Mouse (Mus musculus) gastrocnemius, postnatal 14 days (tissue): Measurements from ENCODE around the gene Ric3. TPM values are rescaled to one million over a fixed set of nuclear protein-coding genes. Genes with fewer than 3 reads are reported as not detected.

ENCODE experiments used
- DNase-seq: peaks from one replicate; pipeline ENCODE4 v3.0.0; 2021; ENCODE audit warnings: mixed read lengths
- intact Hi-C: fragments of 180-260 bp; cut with DNase I; formaldehyde crosslinking; loops from one replicate; pipeline ENCODE4 v1.15.1; 2025; ENCODE audit warnings: low total_unique reads
- total RNA-seq, 2 experiments: library from RNA; stranded (reverse); gene quantifications; 2 replicates each; pipeline ENCODE4 v1.2.3; 2021

Ric3 gene
- total RNA-seq, 2 experiments from 2014 or later, result 1.5 to 1.7 TPM

DNA sequence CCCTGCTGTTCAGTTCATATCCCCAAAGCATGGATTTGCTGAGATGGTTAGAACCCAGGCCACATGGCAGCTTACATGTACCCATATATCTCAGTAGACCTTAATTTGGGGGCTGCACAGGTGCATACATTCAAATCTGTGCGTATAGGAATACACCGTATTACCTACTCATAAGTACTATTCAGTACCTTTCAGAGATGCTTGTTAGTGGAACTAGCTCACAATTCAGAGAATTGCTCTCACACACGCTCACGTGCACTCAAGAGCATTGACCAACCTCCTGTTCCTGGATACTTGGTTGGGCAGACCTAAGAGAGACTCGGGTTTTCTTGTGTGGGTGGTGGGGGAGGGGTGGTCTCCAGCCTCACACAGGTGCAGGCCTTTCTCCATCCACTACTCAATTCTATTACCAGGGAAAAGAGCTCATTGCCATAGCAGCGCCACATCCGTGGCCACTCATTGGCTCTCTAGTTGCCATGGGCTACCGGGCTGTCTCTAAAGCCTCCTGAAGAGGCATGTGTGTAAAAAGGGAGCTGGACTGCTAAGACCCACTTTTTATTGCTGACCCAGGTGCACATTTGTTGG lies 71.4 kb downstream of the Ric3 start:
- DNase-seq, result no peak
- intact Hi-C loops, result no loop called here

DNA sequence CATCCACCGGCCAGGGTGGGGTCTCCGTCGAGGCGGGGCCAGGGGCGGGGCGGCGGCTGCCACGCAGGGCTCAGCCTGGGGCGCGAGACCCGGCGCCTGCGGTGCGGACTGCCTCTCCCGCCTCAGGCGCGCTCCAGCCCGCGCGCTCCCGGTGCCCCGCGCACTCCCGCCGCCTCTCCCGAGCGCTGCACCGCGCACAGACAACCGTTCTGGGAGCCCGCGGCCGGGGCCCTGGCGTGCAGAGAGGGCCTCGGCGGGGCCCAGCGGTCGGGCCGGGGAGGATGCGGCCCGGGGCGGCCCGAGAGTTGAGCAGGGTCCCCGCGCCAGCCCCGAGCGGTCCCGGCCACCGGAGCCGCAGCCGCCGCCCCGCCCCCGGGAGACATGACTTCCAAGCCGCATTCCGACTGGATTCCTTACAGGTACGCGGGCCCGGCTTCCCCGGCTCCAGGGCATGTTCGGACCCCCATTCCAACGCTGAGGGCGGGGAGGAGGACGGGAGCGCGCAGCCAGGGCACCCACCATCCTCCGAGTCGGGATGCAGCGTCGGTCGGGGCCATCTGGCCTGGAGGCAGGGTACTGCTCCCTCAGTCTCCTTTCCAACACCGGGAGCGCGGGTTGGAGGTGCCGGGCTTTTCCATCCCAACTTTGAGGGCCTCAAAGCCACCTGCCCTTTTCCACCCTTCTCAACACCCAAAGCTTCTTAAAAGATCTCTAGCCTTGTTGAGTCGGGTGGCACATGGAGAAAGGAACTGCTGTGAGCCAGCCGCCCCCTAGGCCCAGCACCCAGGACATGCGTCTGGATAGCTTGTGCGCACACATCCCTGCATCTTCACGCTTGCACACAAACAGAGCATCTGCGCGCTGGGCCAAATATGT lies 72.2 kb downstream of the Ric3 start:
- intact Hi-C loops, result no loop called here
- no peak for DNase-seq

DNA sequence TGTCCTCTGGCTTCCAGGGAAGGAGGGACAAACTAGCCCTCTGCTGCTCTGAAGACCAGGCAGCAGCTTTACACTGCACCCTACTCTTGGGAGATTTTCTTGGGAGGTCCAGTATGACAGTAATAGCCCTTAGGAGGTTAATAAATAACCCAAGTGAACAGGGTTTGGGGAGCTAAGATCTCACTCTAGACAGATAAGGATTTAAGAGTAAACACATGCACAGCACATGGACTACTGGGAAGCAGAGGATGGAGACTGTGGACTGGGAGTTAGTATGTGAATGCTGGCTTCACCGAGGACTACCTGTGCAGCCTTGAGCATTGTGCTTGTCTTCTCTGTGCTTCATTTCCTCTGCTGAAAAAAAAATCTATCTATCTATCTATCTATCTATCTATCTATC lies 73.9 kb downstream of the Ric3 start:
- intact Hi-C loops, result loop anchor here (10.0 kb wide), 1 partner anchor 1254 kb away; the partner anchor contains the start of gene Cyb5r2
- no peak for DNase-seq

DNA sequence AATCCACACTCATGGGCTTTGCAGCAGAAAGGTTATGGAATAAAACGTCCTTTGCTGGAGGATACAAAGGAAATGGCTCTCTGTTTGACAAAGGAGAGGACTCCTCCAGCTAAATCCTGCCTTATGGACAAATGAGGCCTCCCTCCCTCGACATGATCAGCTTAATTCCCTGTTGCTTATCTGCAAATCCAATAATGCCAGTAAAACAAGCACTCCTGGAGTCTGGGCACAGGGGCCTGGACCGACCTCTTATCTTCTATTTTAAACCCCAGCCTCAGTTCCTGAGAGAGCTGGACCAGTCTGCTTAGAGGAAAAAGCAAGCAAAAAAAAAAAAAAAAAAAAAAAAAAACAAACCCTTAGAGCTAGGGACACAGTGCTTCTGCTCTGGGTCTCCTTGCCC lies 79.5 kb downstream of the Ric3 start:
- intact Hi-C loops, result loop anchor here (10.0 kb wide), 1 partner anchor 1249 kb away; the partner anchor contains the start of gene Cyb5r2

DNA sequence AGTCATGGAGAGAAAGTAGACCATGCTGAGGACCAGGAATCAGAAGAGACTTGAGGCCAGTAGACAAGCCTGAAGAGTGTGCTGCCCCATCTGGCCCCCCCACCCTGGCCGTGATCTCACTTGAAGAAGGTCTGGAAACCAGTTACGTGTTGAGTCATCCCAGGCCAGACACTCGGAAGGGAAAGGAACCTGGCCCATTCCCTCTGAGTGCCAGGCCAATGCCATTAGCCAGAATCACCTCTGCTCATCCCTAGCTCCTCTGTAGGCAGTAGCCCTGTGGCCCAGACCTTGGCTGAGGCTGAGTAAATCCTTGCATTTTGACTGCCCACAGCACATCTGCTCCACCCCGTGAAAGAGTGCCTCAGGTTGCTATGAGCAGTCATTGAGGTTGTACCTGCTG lies 81.2 kb downstream of the Ric3 start:
- intact Hi-C loops, result loop anchor here (10.0 kb wide), 1 partner anchor 1247 kb away; the partner anchor contains the start of gene Cyb5r2
- DNase-seq, result no peak

More for the DNA sequence above, 79.5 kb downstream of the Ric3 start:
- DNase-seq, result no peak

DNA sequence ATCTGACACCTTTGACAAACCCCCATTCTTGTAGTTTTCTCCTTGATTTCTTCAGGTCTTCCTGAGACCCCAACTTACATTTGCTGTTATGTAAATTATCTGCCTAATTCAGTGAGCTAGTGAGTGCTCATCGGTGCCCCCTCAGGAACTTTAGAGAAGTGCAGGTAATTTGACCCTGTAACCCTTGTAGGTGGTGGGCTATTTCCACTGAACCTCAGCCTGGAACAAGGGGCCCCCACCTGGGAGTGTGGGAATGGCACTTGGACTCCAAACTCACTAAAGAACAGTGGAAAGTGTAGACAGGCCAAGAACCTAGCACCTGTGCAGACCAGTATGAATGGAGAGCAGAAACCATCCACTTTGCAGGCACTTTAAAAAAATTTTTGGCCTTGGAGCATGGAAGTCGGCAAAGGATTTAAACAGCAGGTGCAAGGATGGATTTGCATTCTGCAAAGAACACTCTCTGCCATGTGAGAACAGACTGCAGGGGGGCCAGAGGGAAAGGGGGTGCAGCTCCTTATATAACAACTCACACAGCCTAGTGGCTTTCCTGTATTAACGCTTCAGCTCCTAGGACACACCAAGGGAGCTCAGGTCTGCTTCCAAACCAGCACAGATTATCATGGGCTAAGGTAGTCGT lies 82.7 kb downstream of the Ric3 start:
- intact Hi-C loops, result loop anchor here (10.0 kb wide), 1 partner anchor 1246 kb away; the partner anchor contains the start of gene Cyb5r2
- no peak for DNase-seq

DNA sequence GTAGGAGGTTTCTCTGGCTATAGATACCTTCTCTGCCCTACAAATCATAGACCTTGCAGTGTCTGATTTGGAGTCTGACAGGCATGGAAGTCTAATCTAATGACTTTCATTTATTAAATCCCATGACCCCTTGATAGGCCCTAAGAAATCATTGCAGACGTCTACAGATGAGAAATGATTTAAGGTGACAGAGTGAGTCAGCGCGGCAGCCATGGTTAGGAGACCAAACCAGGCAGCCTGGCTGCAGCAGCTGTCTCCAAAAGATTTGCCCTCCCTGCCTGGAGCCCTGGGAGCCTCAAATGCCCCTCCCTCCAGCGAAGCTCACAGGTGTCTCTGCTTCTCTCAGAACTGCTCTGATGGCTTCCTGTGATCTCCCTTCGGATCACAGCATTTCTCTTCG lies 87.0 kb downstream of the Ric3 start:
- no peak for DNase-seq
- intact Hi-C loops, result no loop called here

DNA sequence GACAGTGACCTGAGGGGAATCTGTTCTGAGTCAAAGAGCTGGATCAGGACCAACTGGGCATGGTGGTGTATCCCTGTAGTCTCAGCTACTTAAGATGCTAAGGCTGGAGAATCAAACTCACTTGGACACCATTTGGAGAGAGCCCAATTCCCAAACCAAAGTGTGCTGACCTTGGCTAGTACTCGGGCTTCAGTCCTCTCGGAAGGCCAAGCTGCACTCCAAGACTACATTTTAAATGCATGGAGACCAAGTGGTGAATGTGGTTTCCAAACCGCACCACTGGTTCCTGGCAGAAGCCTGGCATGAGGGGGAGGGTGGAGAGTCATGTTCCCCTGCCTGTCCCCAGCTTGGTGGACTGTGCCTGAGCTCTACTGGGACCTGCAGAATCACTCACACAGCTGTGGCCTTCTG lies 89.2 kb downstream of the Ric3 start:
- DNase-seq, result peak; percentile 8
- intact Hi-C loops, result no loop called here

DNA sequence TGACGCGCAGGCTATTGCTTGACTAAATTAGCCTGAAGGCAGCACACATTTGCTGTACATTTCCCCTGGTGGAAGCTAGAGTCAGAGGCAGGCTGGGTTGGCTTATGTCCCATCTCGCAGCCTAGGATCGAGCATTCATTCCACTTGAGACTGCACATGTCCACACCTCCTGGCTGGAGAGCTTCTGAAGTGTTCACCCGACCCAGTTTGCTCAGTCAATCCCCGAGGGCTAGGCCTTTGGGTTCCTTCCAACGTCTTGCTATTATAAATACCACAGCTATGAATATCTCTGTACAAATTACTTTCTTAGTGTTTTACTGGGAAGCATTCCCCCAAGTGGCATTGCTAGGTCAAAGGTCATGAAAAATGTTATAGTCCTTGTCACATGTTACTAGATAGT lies 89.9 kb downstream of the Ric3 start:
- peak; percentile 75 for DNase-seq
- intact Hi-C loops, result no loop called here

DNA sequence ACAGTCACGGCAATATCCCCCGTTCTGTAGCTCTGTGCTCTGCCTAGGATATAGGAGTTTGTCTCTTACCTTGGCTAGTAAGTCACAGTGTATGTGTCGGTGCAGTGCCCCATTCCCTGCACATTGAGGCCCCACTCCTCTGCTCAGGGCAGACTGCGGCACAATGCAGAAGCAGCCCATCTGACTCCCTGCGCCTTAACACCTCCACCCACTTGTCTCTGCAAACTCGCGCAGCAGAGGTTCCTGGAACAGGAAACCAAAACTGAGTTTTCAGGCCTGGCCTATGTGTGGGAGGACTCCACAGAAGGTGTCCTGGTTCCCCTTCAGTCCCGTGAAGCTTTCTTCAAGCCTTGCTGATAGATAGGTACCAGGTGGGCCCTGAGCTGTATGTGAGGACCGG lies 91.9 kb downstream of the Ric3 start:
- DNase-seq, result no peak
- intact Hi-C loops, result no loop called here

DNA sequence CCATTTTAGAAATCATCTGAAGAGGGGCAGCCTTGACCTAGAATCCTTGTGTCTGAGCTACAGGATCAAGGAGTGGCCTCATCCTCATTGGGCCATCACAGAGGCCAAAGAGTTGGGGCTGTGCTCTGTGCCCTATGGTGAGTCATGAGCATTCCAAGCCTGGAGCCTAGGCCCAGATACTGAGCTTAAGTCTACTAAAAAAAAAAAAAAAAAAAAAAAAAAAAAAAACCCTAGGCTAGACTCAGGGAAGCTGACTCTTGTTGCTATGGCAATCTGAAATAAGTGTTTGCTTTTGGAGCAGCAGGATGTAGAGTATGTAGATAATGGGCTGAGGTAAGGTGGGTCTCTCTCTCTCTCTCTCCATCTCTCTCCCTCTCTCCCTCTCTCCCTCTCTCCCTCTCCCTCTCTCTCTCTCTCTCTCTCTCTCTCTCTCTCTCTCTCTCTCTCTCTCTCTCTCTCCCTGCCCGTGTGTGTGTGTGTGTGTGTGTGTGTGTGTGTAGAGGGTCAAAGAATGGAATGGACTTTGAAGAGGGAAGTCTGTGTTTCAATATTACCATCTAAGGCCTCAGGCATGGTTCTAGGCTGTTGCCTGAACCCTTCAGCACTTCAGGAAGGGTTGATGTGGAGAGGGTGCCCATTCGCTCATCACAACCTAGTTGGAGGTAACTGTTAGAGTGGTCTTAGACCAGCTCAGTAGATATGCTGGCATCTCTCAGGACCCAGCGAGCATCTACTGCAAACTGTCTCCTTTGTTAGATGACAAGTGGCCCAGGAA lies 97.0 kb downstream of the Ric3 start:
- intact Hi-C loops, result no loop called here
- DNase-seq, result no peak

Other genes starting within 250 kb of the Ric3 start
- gene Olfr516, start 232.8 kb downstream of the Ric3 start, total RNA-seq, result not detected
- not detected for gene Olfr517, start 211.0 kb downstream of the Ric3 start, total RNA-seq
- gene Olfr518, start 198.3 kb downstream of the Ric3 start, total RNA-seq, result not detected
- gene Olfr519, start 188.9 kb downstream of the Ric3 start, total RNA-seq, result not detected
- under 1 TPM; 0.66 to 0.70 TPM for gene Nlrp10, start 153.2 kb downstream of the Ric3 start, total RNA-seq
- gene Eif3f, start 148.9 kb downstream of the Ric3 start, total RNA-seq, result 100 to 1,000 TPM in 1 of 2 experiments, 10 to 100 TPM in 1; 98.1 to 105 TPM
- gene Tub, start 133.0 kb downstream of the Ric3 start, total RNA-seq, result 1 to 10 TPM in 1 of 2 experiments, under 1 TPM in 1; 0.89 to 1.3 TPM
- gene Lmo1, start 91.9 kb upstream of the Ric3 start, total RNA-seq, result 1 to 10 TPM; 4.1 to 5.1 TPM